Mouse (Mus musculus) hindbrain, embryonic 10.5 days (tissue): ENCODE results near the gene Nuak2. TPM values are rescaled to one million over a fixed set of nuclear protein-coding genes. Genes with fewer than 3 reads are reported as not detected.

ENCODE experiments used
- DNase-seq: peaks from one replicate; pipeline ENCODE4 v3.0.0-alpha.2; 2017; ENCODE audit warnings: low spot score
- H3K27ac ChIP-seq: fragments of 300-500 bp; sonication (generic); 2 replicates; pipeline ENCODE4 v1.5.1; 2016; ENCODE audit warnings: mild to moderate bottlenecking, moderate library complexity
- H3K27me3 ChIP-seq: fragments of 300-500 bp; sonication (generic); 2 replicates; pipeline ENCODE4 v1.6.1; 2016; ENCODE audit warnings: mild to moderate bottlenecking; ENCODE audit not compliant: poor library complexity, insufficient read depth, severe bottlenecking
- H3K36me3 ChIP-seq: fragments of 300-500 bp; sonication (generic); 2 replicates; pipeline ENCODE4 v1.6.1; 2016; ENCODE audit warnings: mild to moderate bottlenecking, moderate library complexity
- H3K4me1 ChIP-seq: fragments of 300-500 bp; sonication (generic); replicated peaks from 2 replicates; pipeline ENCODE4 v1.6.1; 2016; ENCODE audit warnings: mild to moderate bottlenecking
- H3K4me3 ChIP-seq: fragments of 300-500 bp; sonication (generic); 2 replicates; pipeline ENCODE4 v1.5.1; 2016; ENCODE audit warnings: mild to moderate bottlenecking, moderate library complexity
- H3K9me3 ChIP-seq: fragments of 300-500 bp; sonication (generic); 2 replicates; pipeline ENCODE4 v1.6.1; 2016; ENCODE audit warnings: mild to moderate bottlenecking, moderate library complexity
- WGBS: fragments of 180-500 bp; shearing (Covaris S2); methylation state at CpG from one replicate; pipeline ENCODE4 v1.1.7; 2016; 5-methylcytosine and 5-hydroxymethylcytosine counted together
- polyA plus RNA-seq: library from polyadenylated mRNA; unstranded; fragments of >200 nt; fragmentation: Nextera tagmentation; extraction: Ambion mirVana; gene quantifications from 2 replicates; pipeline ENCODE4 v1.2.1, GENCODE M21; 2016

Nuak2 gene
- polyA plus RNA-seq, 1 experiment from 2014 or later = 44.4 TPM

DNA sequence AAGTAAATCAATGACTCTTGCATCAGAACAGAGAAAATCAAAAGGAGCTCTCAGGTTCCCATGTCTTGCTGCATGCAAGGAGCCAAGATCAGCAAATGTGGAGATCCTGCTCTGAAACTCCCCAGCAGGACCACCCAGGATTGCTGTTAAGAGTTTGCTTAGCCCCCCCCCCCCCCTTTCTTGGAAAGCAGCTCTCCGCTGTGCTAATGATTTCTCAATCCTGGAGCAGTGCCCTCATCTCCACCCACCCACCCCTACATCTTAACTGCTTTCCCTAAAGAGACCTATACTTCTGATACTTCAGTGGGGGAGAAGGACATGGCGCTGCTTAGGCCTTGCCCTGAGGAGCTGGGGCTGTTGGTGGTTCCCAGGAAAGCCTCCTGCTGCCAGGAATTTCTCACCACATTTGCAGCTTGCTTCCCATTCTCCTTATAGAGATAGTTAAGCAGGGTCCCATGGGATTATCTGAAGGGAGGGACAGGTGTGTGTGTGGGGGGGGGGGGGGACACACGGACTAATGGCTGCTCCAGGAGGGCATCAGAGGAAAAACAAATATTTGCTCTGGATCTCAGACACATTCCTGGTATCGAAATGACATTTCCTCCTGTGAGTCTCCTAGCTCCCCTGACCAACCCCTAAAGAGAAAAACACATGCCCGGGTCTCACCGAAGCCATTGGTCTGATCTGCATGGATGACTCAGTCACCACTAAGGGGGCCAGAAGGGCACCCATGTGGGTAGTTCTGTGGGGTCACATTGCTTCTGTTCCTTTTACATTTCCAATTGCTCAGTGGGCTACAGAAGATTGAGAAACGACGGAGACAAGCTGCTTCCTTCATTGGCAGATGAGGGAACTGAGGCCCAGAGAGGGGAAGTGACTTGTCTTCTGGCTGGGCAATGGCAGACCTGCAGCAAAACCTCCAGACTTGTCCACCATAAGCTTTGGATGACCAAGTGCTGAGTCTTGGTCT is 2.3 kb downstream of the Nuak2 start:
- no peak for DNase-seq
- Histone ChIP-seq H3K9me3 (no peaks in the 10 kb centered on the region), H3K36me3 (peaks cover 32% of the 10 kb centered on the region), H3K27ac (peak overlapping the region; percentile 95), H3K4me3 (peak overlapping the region; percentile 74), H3K4me1 (peaks cover 82% of the 10 kb centered on the region), H3K27me3 (peaks cover 12% of the 10 kb centered on the region; the same call in 1 of the 2 replicates)
- WGBS = 41% methylated on average over 8 of the region's 8 CpGs

DNA sequence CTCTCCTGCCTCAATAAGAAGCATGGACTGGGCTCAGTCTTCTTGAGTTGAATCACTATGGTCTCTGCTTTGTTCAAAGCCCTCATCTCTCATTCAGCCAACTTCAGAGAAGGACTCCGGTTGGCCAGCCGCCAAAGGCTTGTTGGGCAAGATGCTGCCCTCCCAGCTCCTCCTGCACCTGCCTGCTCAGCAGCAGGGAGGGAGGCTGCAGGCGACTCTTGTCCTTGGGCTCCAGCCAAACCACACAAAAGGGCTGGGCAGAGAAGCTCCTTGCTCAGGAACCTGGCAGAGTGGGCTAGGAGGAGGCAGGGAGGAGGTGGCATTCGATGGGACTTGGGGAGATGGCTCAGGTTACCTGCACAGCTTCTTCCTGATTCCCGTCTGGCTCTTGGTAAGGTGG is 3.3 kb downstream of the Nuak2 start:
- no peak for DNase-seq
- H3K9me3 ChIP-seq = no peaks in the 10 kb centered on the region
- H3K27ac ChIP-seq = peak overlapping the region; percentile 95
- 53% methylated on average over 5 of the region's 5 CpGs for WGBS
- peak overlapping the region; percentile 74 for H3K4me3 ChIP-seq
- peaks cover 12% of the 10 kb centered on the region; the same call in 1 of the 2 replicates for H3K27me3 ChIP-seq
- H3K4me1 ChIP-seq = peaks cover 91% of the 10 kb centered on the region
- peaks cover 38% of the 10 kb centered on the region for H3K36me3 ChIP-seq

DNA sequence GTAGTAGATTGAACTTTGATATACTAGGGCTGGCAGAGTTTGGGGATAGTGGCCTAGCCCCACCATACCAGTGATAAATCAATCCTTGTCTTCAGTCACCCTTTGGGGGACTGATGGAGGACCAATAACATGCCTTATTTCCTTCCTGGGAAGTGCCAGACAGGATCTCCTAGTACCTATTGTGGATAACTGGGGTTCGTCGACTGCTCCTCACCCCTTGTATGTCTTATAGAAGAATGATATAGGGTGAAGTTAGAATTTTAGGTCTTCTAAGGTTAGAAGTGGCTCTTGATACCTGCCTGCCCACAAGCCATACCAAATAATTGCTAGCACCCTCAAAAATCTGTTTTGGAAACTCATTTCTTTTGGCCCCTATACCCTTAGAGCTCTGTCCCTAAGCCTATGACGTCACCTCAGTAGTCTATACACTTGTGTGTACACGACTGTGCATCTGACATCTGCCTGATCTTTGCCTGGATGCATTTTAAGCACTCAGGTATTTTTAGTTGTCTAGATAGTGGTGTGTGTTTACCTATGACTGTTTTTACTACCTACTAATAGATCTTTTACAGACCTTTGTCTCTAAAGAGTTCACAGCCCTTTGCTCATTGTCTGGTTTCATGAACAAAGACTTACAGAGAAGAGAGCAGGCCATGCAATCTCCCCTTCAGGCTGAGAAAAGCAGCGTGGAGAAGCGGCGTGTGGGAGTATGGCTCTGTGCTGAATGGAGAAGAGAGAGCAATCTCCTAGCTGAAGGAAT is 6.1 kb downstream of the Nuak2 start:
- no peaks in the 10 kb centered on the region for H3K27me3 ChIP-seq
- no peak for DNase-seq
- peaks cover 66% of the 10 kb centered on the region for H3K36me3 ChIP-seq
- 32% methylated on average over 7 of the region's 7 CpGs for WGBS
- H3K9me3 ChIP-seq = no peaks in the 10 kb centered on the region
- peak overlapping the region; percentile 40 for H3K4me3 ChIP-seq
- peaks cover 99% of the 10 kb centered on the region for H3K4me1 ChIP-seq
- peak overlapping the region; percentile 95 for H3K27ac ChIP-seq

DNA sequence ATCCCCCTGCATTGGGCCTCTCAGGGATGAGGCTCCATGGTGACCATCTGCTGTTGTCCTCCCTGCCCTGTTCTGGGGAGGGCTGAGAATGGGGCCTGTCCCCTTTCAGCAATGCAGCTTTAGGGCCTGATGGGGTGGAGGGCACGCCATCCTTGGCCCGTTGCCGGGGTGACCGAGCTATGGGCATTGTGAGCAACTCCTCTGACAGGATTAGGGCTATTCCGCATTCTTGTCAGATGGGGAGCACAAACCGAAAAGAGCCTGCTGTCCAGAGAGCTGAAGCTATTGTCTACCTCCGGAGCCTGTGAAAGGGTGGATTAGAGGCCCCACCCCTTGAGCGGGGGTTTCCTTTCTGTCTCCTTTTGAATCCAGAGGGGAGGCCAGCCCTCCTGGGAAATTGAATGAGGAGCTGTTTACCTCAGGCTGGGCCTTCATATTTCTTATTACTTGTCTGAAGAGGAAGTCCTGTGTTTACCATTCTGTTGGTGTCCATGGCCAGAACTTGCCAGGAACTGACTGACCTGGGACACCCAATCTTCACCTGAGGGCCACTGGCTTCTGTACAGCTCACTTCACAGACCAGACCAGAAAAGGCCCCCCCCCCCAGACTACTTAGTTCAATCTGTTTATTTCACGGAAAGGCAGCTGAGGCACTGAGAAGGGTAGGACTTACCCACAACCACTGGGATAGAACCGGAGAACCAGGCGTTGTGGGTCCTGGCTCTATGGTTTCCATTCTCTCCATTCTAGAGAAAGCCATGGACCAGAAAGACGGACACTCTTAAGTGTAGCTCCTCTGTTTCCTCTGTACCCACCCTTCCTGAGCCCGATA is 7.0 kb downstream of the Nuak2 start:
- peak overlapping the region; percentile 40 for H3K4me3 ChIP-seq
- no peaks in the 10 kb centered on the region for H3K9me3 ChIP-seq
- peaks cover 99% of the 10 kb centered on the region for H3K4me1 ChIP-seq
- no peaks in the 10 kb centered on the region for H3K27me3 ChIP-seq
- peaks cover 73% of the 10 kb centered on the region for H3K36me3 ChIP-seq
- H3K27ac ChIP-seq = peak overlapping the region; percentile 95
- 13% methylated on average over 13 of the region's 13 CpGs for WGBS
- DNase-seq = peak; percentile 97

DNA sequence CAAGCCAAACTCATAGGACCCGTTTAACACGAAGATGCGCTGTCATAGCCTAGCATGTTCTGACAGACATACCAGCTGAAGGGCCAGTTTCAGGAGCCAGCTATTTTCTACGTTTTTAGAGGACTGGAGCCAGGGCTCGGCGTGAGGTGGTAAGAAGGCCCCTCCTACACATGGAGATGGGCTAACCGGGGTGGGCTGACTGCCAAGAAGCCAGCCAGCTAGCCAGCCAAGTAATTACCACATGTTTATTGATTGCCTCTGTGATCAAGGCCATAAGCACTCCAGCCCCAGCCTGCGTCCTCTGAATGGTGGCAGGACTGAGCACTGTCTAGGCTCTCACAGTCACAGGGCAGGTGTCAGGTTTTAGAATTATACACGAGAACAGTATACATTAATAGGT is 10.9 kb downstream of the Nuak2 start:
- Histone ChIP-seq H3K36me3 (peaks cover 79% of the 10 kb centered on the region), H3K4me3 (no peak overlapping the region), H3K9me3 (no peaks in the 10 kb centered on the region), H3K4me1 (peaks cover 97% of the 10 kb centered on the region), H3K27me3 (no peaks in the 10 kb centered on the region), H3K27ac (peak overlapping the region; percentile 95)
- no peak for DNase-seq
- 76% methylated on average over 9 of the region's 9 CpGs for WGBS

DNA sequence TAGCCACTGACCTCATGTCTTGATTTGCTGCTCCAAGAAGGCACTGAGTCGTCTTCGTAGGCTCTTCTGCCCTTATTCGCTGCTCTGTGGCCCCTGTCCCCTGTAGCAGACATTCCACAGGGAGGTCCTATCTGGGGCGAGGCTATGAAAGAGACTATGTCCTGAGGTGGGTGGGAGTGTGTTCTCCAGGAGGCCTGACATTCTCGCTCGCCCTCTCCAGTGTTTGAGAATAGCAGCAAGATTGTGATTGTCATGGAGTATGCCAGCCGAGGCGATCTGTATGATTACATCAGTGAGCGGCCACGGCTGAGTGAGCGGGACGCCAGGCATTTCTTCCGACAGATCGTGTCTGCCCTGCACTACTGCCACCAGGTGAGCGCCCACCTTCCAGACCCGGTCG is 11.6 kb downstream of the Nuak2 start:
- peak overlapping the region; percentile 95 for H3K27ac ChIP-seq
- WGBS = 86% methylated on average over 17 of the region's 17 CpGs
- DNase-seq = no peak
- peaks cover 86% of the 10 kb centered on the region for H3K36me3 ChIP-seq
- H3K4me1 ChIP-seq = peaks cover 97% of the 10 kb centered on the region
- no peak overlapping the region for H3K4me3 ChIP-seq
- no peaks in the 10 kb centered on the region for H3K27me3 ChIP-seq
- H3K9me3 ChIP-seq = no peaks in the 10 kb centered on the region

DNA sequence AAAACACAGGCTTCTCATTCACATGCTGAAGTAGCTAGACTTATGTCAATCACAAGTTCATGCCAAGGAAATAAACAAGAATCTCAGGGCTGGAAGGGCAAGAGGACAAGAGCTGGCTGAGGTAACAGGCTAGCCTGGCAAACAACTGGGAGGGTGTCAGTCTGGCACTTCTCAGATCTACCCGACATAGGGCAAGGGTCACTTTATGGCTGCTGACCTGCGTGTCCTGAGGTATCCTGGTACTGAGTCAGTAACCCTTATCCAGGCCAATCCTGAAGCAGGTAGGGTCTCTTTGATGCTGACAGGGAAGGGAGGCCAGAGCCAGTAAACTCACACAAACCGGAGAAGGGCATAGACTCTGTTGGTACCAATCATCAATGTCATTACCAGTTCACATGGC is 12.6 kb downstream of the Nuak2 start:
- DNase-seq = no peak
- Histone ChIP-seq H3K4me1 (peaks cover 97% of the 10 kb centered on the region), H3K27ac (peak overlapping the region; percentile 95), H3K4me3 (no peak overlapping the region), H3K27me3 (no peaks in the 10 kb centered on the region), H3K36me3 (peaks cover 89% of the 10 kb centered on the region), H3K9me3 (no peaks in the 10 kb centered on the region)
- 82% methylated on average over 3 of the region's 3 CpGs for WGBS

DNA sequence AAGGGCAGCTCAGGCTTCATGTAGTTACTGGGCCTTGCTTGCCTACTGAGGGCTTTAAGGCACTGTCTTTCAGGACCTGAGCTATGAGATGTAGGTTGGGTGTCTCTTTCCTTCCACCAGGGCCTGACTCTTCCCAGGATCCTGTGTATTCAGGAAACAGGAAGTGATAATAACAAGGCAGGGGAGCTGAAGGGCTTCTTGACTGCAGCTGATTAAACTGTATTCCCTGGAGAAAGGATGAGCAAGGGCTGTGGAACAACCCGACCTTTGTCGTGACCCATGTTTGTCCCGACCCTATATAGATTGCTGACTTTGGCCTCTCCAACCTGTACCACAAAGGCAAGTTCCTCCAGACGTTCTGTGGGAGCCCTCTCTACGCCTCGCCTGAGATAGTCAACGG is 13.7 kb downstream of the Nuak2 start:
- no peak overlapping the region for H3K4me3 ChIP-seq
- no peak for DNase-seq
- H3K27ac ChIP-seq = peak overlapping the region; percentile 90
- peaks cover 79% of the 10 kb centered on the region for H3K36me3 ChIP-seq
- no peaks in the 10 kb centered on the region for H3K27me3 ChIP-seq
- H3K9me3 ChIP-seq = no peaks in the 10 kb centered on the region
- H3K4me1 ChIP-seq = peaks cover 97% of the 10 kb centered on the region
- 83% methylated on average over 7 of the region's 7 CpGs for WGBS

DNA sequence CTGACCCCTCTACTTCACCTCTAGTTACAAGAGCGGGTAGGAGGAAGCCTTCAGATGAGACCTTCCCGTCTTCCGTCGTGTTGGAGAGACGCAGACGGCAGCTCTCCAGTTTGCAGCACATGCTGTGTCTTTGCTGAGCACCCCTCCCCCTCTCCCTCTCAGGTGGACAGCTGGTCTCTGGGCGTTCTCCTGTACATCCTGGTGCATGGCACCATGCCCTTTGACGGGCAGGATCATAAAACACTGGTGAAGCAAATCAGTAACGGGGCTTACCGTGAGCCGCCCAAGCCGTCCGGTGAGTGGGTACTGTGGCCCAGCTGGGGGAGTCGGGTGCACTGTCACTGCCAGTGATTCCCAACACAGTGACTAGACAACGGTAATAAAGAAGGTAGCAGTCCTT is 14.5 kb downstream of the Nuak2 start:
- no peaks in the 10 kb centered on the region for H3K9me3 ChIP-seq
- H3K4me1 ChIP-seq = peaks cover 97% of the 10 kb centered on the region
- H3K4me3 ChIP-seq = no peak overlapping the region
- no peaks in the 10 kb centered on the region for H3K27me3 ChIP-seq
- H3K27ac ChIP-seq = peak overlapping the region; percentile 90
- WGBS = 90% methylated on average over 15 of the region's 15 CpGs
- H3K36me3 ChIP-seq = peaks cover 71% of the 10 kb centered on the region
- no peak for DNase-seq

DNA sequence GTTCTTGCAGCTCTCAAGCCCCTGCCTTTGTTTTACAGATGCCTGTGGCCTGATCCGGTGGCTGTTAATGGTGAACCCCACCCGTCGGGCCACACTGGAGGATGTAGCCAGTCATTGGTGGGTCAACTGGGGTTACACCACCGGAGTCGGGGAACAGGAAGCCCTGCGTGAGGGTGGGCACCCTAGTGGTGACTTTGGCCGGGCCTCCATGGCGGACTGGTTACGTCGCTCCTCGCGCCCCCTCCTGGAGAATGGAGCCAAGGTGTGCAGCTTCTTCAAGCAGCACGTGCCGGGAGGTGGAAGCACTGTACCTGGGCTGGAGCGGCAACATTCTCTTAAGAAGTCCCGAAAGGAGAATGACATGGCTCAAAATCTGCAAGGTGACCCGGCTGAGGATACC is 15.4 kb downstream of the Nuak2 start:
- DNase-seq = no peak
- Histone ChIP-seq H3K4me1 (peaks cover 97% of the 10 kb centered on the region), H3K27me3 (no peaks in the 10 kb centered on the region), H3K27ac (peak overlapping the region; percentile 90), H3K4me3 (no peak overlapping the region), H3K36me3 (peaks cover 62% of the 10 kb centered on the region), H3K9me3 (no peaks in the 10 kb centered on the region)
- WGBS = 86% methylated on average over 17 of the region's 17 CpGs

DNA sequence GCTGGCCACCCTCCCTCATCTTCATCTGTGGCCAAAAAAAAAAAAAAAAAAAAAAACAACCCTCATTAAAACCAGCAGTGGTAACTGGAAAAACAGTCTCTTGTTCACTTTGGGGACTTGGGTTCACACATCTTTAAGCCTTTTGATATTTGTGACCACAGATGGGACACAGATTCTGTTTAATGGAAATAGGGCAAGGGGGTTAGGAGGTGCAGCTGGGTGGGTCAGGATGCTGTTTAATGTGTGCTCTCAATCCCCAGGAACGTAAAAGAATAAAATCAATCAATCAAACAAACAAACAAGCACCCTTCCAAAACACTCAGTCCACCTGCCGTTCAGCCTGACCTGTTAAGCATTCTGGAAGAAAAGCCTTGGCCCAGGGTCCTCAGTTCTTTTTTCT is 17.3 kb downstream of the Nuak2 start:
- 4% methylated on average over 2 of the region's 2 CpGs for WGBS
- no peaks in the 10 kb centered on the region for H3K9me3 ChIP-seq
- H3K27me3 ChIP-seq = no peaks in the 10 kb centered on the region
- H3K27ac ChIP-seq = peak overlapping the region; percentile 90
- H3K4me3 ChIP-seq = peak overlapping the region; percentile 33
- H3K4me1 ChIP-seq = peaks cover 97% of the 10 kb centered on the region
- no peak for DNase-seq
- peaks cover 43% of the 10 kb centered on the region for H3K36me3 ChIP-seq

DNA sequence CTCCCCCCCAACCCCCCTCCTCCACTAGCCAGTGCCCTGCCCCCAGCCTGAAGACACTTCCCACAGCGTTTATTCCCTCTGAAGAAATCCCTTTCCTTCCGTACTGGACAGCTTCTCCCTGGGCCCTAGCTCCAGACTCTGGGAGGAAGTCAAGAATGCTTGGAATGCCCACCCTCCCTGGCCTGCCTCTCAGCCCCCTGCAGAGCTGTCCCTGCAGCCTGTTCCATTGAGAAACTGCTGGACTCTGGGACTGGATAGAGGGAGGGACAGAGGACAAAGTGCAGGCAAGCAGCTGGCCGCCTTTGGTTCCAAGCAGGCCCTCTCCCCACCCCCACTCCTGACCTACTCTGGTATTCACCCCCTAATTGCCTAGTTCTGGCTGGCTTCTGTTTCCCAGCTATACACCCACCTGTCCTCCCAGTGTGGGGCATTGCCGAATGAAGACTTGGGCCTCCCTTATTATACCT is 17.8 kb downstream of the Nuak2 start:
- Histone ChIP-seq H3K4me1 (peaks cover 97% of the 10 kb centered on the region), H3K36me3 (peaks cover 38% of the 10 kb centered on the region), H3K27me3 (no peaks in the 10 kb centered on the region), H3K9me3 (no peaks in the 10 kb centered on the region), H3K4me3 (peak overlapping the region; percentile 33), H3K27ac (peak overlapping the region; percentile 90)
- peak; percentile 87 for DNase-seq
- 2% methylated on average over 4 of the region's 4 CpGs for WGBS
